Mouse (Mus musculus) spleen, postnatal 36 days (tissue): Measurements from ENCODE around the gene Tent2.

Source experiments
- DNase-seq, 2 experiments: peaks; one replicate each; pipeline ENCODE4 v3.0.0; 2022; ENCODE audit warnings: low spot score in 2 of 2, mixed read lengths in 1 of 2

Tent2 gene

DNA sequence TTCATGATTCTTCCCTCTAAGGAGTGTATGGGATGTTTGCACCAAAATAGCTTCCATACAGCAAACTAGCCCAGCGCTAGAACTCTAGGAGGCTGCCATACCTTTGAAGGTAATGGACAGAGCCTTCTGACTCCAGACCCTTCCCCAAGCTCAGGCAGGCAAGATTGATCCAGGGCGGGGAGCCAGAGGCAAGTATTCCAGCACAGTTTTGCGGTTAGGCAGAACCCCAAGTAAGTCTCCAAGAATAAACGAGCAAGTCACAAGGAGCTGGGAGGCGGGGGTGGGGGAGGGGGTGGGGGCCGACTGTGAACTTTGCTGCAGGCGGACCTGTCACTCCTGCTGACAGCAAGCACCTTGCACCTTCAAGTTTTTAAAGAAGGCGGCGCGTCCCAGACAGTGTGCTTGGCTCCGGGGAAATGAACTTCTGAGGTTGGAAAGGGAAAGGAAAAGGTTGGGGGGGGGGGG, 48.3 kb downstream of the Tent2 start:
- no peak for DNase-seq

DNA sequence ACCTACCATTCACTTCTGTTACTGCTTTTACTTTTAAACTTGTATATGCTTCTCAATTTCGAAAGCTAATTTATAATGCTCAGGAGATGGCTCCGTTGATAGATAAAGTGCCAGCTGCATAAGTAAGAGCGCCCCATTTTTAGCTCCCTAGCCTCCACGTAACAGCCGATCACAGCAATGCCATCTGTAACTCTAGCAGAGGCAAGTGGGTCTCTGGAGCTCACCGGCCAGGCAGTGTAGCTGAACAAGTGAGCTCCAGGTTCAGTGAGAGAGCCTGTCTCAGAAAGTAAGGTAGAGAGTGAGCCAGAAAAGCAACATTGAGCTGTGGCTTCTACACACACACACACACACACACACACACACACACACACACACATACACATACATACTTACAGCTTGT, 51.0 kb downstream of the Tent2 start:
- no peak for DNase-seq

DNA sequence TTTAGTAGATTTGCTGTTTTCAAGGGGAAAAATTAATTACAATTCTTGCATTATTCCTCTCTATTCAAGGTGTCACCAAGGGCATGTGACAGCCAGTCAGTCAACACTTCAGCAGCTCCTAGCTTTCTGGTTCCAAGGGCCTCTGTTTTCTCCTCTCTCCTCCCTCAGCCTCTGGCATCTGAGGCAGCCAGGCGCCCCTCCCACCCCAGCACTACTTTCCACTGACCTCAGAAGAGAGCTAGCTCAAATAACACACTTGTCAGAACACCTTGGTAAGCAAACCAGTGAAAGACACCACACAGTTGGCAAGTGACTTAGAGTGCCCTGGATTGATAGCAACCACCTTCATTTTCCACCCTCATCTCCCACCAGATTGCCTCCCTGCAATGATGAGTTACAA, 54.1 kb downstream of the Tent2 start:
- DNase-seq: no peak

DNA sequence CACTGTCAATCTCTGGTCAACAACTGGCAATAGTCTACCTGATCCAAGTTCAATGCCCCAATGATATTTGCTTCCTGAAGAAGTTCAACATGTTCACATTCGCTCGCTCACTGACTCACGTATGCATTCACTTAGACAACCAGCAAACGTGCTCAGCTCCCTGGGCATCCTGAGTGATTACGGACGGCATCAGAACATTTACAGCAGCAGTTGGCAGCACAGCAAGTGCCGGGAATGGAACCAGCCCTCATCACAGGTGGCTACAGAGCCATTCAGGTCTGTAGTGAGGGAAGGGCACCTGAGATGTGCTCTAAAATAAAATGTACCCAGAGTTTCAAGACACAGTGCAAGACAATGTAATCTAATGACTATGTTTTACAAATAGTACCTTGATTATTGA, 55.1 kb downstream of the Tent2 start:
- DNase-seq: no peak

DNA sequence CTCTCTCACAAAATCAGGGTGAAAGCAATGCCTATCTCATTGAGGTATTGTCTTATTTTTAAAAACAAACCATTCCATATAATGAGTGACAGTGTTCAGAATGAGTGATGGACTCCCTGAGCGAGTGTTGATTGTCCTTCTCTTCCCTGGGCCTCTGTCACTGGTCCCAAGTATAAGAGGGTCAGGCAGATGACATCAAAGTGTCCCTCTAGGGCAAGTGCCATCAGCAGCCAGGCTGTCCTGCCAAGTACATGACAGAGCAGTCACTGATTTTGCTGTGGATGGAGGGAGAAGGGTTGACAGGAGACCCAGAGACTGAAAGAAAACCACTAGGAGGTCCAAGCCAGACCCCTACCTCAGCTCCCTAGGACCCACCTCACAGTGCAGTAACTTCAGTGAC, 55.9 kb downstream of the Tent2 start:
- no peak for DNase-seq

DNA sequence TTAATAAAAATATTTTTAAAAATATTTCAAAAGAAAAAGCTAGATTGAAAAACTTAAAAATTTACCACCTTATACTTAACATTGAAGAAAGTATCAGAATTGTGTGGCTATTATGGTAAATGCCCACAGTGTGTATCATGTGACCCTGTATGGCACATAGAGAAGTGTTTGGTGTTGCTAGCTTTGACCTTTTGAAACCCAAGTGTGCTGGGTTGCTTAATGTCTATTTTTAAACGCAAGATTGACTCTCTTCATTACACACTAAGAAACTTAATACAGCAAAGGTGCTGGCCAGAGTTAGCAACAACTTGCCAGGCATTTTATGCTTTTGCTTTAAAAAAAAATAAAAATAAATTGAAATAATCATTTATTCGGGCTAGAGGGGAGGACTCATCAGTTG, 56.7 kb downstream of the Tent2 start:
- no peak for DNase-seq

DNA sequence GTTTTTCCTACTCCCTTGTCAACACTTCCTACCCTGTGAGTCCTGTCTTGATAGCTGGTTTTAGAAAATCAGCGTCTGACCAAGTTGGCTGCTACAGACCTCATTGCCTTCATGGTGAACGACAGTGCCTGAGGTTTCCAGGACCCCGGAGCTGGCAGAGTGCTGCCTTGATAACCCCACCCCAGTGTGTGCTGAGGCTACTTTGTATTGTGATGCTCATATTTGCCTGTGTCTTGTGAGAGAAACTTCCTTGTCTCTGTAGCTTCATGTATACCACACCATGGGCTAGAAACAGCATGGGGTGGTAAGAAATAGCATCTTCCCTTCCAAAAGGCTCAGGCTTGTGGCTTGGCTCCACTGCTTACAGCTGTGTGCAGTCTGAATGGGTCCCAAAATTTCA, 61.5 kb downstream of the Tent2 start:
- no peak for DNase-seq

DNA sequence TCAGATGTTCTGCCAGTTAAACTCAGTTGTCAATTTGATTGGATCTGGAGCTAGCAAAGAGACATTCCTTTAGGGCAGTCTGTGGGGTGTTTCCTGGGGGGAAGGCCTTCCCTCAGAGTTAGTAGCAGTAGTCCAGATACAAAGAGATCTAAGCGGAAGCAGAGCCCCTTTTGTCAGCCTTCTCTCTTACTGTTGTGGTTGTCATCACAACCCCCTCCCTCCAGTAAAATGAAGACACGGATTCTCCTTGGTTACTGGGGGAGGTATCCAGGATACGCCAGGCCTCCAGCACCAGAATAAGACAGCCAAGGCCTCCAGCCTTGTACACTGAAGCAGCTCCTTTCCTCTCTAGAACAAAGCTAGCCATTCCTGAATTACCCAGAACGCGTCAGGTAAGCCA, 63.2 kb downstream of the Tent2 start:
- no peak for DNase-seq

DNA sequence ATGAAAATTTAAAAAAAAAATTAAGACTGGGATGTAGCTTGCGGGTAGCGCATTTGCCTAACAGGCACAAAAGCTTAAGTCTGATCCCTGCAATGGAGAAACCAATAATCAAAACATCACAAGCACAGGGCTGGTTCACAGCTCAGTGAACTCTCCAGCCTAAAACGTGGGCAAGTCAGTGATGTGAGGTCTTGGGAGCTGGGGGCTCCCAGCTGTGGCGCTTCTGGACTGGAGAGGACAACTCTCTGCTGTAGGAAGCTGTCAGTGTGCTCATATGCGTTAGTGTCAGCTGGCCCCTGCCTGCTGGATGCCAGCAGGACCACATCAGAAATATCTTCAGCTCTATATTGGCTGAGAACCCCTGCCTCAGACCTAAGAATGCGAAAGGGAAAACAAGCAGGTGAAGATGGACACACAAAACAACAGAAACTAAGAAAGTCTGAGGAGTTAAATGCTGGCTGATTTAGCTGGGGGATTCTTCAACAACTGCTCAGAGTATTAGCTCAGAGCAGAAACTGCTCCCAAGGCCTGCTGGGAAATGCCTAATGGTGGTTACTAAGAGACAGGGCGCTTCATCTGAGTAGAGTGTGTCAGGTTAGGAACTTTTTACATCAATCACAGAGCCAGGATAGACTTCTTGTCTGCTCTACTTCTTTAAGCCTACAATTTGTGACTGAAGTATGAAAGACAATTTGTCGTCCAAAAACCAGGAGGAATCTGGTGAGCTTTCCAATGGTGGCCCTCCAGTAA, 63.9 kb downstream of the Tent2 start:
- DNase-seq: no peak

DNA sequence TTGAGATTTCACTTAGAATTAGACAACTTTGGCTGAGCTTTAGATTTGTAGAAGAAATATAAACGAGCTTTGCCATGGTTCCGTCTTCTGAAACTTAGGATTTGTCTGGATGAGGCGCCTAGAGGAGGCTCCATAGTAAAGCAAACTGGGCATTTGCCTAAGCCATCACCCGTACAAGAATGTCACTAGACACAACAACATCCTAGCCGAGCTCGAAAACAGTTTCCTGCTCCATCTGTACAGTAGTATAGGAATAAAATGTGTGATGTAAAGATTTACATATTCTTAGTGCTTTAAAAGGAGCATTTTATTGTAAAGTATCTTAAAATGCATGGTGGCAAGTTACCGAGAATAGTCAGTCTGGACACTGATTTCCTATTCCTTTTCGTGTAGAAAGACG, 69.9 kb downstream of the Tent2 start:
- DNase-seq: no peak

DNA sequence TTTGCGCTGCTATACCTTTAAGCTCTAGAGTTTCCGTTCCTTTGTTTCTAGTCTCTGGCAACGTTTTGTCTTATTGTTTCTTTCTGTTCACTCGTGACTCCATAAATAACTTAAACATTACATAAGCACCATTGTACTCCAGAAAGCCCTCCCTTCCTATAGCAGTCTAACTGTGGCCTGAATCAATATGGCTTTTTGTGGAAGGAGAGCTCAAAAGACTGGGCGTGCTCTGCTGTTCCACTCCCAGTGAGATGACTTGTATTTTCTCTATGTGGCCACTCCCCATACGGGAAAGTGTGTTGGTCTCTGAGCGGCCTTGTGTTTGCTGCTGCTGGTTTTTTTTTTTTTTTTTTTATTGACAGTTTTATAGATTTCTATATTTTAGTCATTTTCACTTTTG, 74.9 kb downstream of the Tent2 start:
- no peak for DNase-seq

DNA sequence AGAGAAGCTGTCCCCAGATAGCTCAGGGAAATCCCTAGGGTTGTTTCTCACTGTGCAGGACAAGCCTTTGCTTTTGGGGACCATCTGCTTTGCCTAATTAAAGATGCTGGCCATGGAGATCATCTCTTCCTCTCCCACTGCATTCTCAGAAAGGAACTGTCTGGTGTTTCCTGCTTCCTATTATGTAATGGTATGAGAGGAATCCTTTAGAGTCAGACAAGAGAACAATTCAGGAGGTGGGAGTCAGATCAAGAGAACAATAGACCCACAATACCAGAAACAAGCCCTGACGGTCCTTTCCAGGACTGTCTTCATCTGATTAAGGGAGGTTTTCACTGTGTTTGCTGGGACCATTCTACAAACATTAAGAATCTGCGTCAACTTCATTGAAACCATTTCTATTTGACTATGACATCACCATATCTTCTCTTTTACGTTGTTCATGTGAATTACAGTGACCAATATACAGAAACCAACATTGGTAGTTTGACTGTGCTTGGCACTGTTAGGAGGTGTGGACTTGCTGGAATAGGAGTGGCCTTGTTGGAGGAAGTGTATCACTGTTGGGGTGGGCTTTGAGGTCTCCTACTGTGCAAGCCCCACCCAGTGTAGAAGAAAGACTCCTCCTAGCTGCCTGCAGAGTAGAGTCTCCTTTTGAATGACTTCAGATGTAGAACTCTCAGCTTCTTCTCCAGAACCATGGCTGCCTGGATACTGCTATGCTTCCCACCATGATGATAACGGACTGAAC, 89.7 kb downstream of the Tent2 start:
- no peak for DNase-seq

DNA sequence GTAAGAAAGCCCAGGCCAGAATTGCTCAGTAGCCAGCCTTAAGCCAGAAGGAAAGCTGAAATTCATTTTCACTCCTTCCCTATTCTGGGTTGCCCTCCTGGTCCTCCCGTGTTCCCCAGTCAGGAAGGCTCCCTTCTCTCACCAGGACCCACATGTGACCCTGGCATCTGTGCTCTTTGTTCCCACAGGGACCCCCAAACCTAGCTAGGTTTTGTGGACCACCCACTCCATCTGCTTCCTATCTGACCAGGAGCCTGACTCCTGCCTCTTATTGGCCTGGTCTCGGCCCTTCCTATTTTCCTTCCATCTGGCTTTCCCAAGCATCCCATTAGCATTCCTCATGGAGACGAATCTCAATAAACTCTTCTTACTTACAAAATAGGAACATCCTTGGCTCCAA, 93.6 kb downstream of the Tent2 start:
- no peak for DNase-seq

DNA sequence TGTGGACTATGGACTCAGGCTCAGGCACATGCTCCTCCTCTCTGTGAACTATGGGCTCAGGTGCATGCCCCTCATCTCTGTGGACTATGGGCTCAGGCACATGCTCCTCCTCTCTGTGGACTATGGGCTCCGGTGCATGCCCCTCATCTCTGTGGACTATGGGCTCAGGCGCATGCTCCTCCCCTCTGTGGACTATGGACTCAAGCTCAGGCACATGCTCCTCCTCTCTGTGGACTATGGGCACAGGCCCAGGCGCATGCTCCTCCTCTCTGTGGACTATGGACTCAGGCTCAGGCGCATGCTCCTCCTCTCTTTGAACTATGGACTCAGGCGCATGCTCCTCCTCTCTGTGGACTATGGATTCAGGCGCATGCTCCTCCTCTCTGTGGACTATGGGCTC, 95.5 kb downstream of the Tent2 start:
- DNase-seq: no peak
